Mouse (Mus musculus) cortical plate, adult 2 months (tissue): ENCODE results near the gene Fbxl21.

Experiments
- CTCF ChIP-seq: fragments of 200-500 bp; IDR thresholded peaks from 2 replicates; pipeline ENCODE4 v1.5.1; 2011; ENCODE audit warnings: mild to moderate bottlenecking, control low read depth, low read length; ENCODE audit not compliant: insufficient read depth; ENCODE audit errors: extremely low read depth
- POLR2A ChIP-seq: fragments of 200-500 bp; IDR thresholded peaks from 2 replicates; pipeline ENCODE4 v1.6.1; 2011; ENCODE audit warnings: mild to moderate bottlenecking, low read length, control low read depth; ENCODE audit not compliant: insufficient read depth; ENCODE audit errors: extremely low read depth

DNA sequence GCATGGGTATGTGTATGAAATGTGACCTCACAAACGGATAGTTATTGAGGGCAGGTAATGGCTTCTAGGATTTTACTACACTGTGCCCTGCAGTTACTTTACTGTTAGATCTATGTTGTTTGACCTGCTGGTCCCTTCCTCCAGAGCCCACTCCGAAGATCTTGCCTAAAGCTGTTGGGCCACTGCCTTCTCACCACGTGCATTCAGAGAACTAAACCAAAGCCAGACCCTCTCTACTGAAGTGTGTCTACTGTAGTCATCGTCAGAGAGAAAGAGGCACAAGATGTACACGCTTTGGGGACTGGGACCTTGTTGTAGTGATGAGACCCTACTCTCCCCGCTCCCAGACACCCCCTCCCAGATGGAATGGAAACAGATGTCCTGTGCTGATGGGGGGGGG, 29.4 kb downstream of the Fbxl21 start:
- TF ChIP-seq CTCF (no peak), POLR2A (no peak)
